Mouse (Mus musculus) adrenal gland, postnatal 36 days (tissue): ENCODE data around the gene Zgrf1. TPM values are rescaled to one million over a fixed set of nuclear protein-coding genes. Genes with fewer than 3 reads are reported as not detected.

Experiments
- DNase-seq, 2 experiments: peaks; one replicate each; pipeline ENCODE4 v3.0.0; 2021; ENCODE audit warnings: mixed read lengths in 1 of 2
- long read RNA-seq, 2 experiments: library from polyadenylated mRNA; stranded (forward); transcript quantifications; one replicate each; pipeline ENCODE4 v2.0.0; 2021; ENCODE audit warnings: borderline sequencing depth in 2 of 2
- total RNA-seq, 2 experiments: library from RNA; stranded (reverse); gene quantifications; 2 replicates each; pipeline ENCODE4 v1.2.3; 2021

Gene Zgrf1
- 1 to 10 TPM; 1.3 to 1.5 TPM for total RNA-seq
- long read RNA-seq, experiment 1: 0 reads
- long read RNA-seq, experiment 2: 0 reads

GRCm38 (mm10) chr3:127552973-127553719, at the start of gene Zgrf1, which contains the start of gene Larp7:
TSS of gene Zgrf1 (plus strand) at chr3:127553489.
TSS of gene Larp7 (minus strand) at chr3:127553349.
- DNase-seq: peak; percentile 98 to 99

GRCm38 (mm10) chr3:127507878-127508783, 45.2 kb upstream of the Zgrf1 start:
- DNase-seq: no peak

- DNase-seq: peak; percentile 28 to 33
These were observed 41.2 kb upstream of the Zgrf1 start for GRCm38 (mm10) chr3:127511786-127512746.

DNA sequence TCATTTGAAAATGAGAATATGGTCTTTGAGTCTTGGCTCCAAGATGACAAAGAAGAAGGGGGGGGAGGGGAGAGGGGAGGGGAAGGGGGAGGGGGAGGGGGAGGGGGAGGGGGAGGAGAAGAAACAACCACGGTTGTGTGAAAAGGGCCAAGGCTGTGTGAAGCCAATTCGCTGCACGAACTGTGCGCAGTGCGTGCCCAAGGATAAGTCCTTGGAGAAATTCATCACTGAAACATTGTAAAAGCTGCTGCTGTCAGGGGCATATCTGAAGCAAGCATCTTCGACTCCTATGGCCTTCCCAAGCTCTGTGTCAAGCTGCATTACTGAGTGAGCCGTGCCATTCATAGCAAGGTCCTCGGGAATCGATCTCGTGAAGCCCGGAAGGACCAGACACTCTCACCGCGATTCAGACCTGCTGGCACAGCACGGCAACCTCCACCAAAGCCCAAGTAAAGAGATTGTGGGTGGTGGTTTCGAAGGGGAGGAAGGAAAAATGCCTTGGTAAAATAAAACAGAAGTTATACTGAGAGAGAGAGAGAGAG, 40.4 kb upstream of the Zgrf1 start:
- DNase-seq: peak; percentile 52 to 64

DNA sequence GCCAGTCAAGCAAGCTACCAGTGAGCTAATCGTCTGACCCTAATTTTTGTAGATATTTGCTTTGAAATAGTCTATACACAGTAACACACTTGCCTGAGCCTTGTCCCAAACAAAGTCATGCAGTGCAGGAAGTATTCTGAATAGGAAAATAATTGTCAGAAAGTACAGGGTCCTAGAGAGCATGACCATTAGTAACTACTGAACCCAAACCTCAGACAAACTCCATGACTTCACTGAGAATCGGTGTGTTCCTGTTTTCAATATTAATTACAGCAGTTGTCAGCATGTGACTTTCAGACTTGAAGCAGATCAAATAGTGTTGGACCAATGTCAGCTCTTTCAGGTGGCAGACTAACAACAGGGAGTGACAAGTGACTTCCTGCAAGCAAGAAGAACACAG, 39.6 kb upstream of the Zgrf1 start:
- no peak for DNase-seq

- no peak for DNase-seq
These were observed 38.0 kb upstream of the Zgrf1 start for GRCm38 (mm10) chr3:127515251-127515650.

- DNase-seq: peak; percentile 7 to 18
These were observed 33.0 kb upstream of the Zgrf1 start for GRCm38 (mm10) chr3:127520300-127520699.

DNA sequence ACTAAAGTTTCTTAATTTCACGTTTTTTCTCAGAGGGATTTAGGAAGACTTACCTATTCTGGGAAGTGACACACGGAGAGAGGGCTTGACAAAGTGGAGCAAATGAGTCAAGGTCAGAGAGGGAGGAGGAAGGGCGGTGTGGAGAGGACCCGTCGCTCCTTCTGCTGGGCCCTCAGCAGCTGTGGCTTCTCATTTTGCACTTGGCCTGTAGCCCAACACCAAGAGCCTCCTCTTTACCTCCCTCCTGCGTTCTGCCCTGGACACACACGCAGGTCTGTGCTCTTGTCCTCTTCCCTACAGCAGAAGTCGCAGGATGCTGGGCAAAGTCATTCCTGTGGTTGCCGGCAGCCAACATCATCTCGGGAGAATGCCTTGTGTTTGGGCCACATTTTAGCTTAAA, 32.1 kb upstream of the Zgrf1 start:
- no peak for DNase-seq

- no peak for DNase-seq
These were observed 28.0 kb upstream of the Zgrf1 start for GRCm38 (mm10) chr3:127525188-127525819.

- peak; percentile 15 to 42 for DNase-seq
These were observed 25.7 kb upstream of the Zgrf1 start for GRCm38 (mm10) chr3:127527465-127528034.

DNA sequence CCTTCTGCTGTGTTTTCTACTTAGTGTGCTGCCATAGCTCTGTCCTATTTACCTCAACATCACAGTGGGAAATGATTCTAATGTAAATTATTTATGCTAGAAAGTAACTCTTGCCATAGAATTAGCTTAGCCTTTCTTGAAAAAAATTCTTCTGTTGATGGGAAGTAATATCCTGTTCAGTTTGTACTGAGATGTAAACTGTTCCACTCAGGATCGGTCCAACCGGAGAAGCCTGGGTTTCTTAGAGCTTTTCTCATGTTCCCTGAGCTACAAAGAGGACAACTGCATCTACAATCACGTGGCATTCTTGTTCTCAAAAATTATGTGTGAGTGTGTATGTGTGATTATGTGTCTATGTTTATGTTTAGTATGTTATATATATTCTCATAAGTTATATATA, 24.1 kb upstream of the Zgrf1 start:
- DNase-seq: no peak

GRCm38 (mm10) chr3:127529824-127530223, 23.5 kb upstream of the Zgrf1 start:
- no peak for DNase-seq

DNA sequence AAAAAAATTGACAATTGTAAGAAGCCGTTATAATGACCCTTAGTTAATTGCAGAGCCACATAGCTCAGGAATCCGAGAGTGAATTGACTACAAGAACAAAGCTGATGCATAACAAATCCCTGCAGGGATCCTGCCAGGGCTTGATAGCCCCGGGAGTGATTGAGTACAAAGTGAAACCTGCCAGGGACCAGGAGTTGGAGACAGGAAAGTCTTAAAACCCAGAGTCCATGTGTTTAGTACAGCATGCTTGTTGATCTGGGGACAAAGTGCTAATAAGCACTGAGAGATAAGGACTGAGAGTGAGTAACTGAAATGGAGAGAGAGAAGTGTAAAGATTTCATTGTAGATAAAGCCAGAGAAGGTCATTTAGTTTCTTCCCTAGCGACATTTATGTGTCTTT, 23.0 kb upstream of the Zgrf1 start:
- DNase-seq: no peak

- DNase-seq: no peak
These were observed 14.1 kb upstream of the Zgrf1 start for GRCm38 (mm10) chr3:127539193-127539592.

- no peak for DNase-seq
These were observed 9.3 kb upstream of the Zgrf1 start for GRCm38 (mm10) chr3:127543976-127544375.

DNA sequence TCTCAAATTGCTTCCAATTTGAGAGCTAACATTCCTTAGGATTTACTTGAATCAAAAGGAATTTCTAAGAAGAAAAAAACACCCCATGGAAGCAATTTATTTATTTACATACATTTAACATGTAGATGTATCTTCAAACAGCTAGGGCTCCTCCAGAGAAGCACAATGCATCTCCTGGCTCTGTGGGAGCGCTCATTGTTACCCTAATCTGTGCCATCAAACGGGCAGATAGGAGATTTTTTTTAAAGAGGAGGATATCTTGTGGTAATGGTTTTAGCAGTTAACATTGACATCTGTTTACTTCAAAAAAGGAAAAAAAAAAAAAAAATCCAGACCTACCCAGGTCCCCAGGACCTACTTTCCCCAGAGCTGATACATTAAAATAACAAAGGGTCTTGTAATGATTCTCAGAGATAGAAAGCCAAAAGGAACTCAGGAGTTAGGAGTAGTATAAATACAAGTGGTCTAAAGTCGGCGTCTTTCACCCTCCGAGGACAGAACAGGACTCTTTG, 8.6 kb upstream of the Zgrf1 start:
- no peak for DNase-seq

DNA sequence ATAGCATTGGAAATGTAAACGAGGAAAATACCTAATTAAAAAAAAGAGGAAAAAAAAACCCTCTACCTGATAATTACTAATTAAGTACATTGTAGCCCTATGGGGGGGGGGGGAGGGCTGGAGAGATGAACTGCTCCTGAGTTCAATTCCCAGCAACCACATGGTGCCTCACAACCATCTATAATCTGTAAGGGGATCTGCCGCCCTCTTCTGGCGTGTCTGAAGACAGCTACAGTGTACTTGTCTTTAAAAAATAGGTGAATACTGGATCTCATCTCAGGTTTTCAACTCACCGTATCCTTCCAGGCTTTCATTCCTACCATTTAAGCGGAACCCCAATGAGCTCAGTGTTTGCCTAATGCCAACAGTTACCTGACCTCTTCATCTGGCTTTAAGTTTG, 5.4 kb upstream of the Zgrf1 start:
- DNase-seq: peak; percentile 49 to 53

GRCm38 (mm10) chr3:127552434-127552972, 786 bp upstream of the Zgrf1 start:
- no peak for DNase-seq

DNA sequence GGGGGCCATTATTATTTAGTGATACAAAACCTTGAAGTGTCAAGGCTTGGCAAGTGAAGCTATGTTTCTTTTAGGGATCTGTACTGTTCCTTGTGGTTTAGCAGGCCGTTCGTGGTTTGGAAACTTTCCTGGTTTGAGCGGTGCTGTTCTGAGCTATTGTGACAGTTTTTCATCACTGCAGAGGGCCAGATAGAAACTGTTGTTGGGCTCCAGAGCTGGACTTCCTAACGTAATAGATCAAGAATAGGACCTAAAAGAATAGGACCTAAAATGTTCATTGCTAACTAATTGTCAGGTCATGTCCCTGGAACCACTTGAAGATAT, 393 bp downstream of the Zgrf1 start:
- DNase-seq: no peak

DNA sequence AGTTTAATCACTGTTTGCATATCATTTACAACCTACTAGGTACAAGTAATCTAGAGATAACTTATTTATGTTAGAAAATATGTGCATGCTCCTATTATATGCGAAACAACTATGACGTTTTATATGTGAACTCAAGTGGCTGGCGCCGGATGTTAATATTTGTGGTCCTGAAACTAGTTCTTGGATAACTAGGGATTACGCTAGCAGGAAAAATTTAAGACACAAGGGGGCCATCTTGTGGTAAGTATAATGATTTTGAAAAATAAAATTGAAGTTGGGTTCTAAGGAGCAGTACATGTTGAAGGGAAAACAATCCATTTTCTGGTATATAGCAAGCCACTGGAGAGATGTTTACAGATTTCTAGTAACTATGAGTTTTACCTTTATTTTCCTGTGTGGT, 1.4 kb downstream of the Zgrf1 start:
- DNase-seq: no peak
